Mouse (Mus musculus) CD4-positive, CD25-positive, alpha-beta regulatory T cell, adult 2 months (primary cell): ENCODE measurements around the gene Prss33.
A peak's percentile ranks its signal among the peaks of the same experiment; 100 is the strongest.

Experiments used
- DNase-seq: peaks from one replicate; pipeline ENCODE4 v3.0.0-alpha.2; 2012; ENCODE audit warnings: low read depth, low spot score

Prss33 gene

DNA sequence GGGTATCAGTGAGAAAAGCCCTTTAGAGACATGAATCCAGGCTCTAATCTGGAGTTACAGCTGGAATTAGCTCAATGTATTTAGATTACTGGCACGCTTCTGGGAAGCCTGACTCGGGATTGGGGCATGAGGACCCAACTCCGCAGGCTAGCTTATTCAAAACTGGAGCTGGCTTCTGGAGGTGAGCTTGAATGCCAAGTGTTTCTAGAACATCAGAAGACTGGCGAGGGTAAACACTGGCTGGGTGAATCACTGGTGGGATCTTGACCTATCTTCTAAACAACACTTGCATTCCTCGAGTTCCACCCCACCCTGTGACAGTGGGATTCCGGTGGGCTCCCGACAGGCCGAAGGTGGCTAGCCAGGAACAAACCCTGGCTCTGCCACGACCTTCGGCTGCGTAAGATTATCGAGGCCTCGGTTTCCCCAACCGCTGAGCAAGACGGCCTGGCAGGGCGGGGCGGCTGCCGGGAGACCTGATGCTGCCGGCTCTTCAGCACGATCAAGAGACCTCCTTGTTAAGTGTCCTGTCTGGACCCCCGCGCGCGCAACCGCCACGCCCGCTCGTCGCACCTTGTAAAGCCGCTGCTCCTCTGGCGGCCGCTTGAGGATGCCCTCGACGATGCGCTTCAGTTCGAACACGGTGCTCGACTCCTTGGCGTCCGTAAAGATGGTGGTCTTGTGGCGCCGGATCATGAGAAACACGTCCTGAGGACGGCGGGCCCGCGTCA is 7.4 kb downstream of the Prss33 start:
- peak; percentile 78 for DNase-seq

DNA sequence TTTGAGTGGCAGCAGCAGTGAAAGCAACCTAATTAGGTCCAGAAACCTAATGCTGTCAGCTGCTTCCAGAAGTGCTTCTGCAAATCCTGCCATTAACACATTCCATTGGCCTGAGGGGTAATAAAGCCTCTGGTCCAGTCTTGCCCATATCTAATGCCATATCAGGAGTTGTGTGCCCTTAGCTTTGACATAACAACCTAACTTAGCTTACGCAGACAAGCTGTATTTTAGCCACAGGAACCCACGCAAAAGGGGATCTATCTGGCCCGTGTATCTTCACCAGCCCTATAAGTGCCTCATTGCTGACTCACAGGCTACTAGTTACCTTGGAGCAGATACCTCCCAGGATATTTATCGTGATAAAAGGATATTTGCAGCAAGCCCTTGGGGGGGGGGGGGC is 10.3 kb downstream of the Prss33 start:
- DNase-seq = no peak

DNA sequence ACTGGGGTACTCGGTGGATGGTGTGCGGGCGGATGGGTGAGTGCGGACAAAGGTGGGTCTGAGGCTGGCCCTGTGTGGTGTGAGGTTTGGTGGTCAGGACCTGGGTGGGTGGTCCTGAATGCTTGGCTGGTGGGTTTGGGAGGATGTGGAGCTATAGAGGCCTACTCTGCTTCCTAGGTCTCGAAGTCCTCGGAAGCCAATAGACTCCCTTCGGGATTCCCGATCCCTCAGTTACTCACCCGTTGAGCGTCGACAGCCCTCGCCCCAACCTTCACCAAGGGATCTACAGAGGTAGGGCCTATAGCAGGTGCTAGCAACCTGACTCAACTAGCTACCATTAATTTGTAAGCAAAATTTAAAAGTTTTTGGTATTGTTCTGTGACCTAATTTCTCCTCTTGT is 12.2 kb downstream of the Prss33 start:
- no peak for DNase-seq

DNA sequence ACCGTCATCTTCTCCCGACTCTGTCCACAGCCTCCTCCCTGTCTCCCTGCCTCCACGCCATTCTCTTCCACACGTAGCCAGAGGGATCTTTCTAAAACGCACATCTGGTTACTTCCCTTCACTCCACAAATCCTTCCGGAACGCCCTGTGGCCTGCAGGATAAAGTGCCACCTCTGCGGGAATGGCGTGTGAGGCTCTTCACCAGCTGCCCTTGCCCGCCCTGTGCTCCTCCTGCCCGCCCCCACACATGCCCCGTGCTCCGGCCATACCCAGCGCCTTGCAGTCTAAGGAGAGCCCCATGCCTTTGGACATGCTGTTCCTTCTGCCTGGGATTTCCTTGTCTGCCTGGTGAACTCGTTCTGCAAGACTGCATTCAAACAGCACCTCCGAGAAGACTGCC is 12.8 kb downstream of the Prss33 start:
- DNase-seq = no peak

DNA sequence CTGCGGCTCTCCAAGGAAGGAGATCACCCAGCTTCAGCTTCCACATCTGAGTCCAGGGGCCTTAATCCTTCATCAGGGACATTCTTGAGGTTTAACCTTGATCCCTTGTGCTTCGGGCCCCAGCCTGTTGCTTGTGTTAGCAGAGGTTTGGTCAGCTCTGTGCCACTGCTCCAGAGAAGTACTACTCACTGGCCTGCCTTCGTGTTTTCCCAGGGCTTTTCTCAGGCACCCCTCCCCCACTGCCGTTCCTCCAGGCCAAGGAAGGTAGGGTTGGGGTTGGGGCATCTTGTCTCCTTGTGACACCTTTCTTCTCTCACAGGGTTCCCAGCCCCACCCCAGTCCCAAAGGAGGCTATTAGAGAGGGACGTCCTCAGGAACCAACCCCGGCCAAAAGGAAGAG is 13.8 kb downstream of the Prss33 start:
- no peak for DNase-seq

DNA sequence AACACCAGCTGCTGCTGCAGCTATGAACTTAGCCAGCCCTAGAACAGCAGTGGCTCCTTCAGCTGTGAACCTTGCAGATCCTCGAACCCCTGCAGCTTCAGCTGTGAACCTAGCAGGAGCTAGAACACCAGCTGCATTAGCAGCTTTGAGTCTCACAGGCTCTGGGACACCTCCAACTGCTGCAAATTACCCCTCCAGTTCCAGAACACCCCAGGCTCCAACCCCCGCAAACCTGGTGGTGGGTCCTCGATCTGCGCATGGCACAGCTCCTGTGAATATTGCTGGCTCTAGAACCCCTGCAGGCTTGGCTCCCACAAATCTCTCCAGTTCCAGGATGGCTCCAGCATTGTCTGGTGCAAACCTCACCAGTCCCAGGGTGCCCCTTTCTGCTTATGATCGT is 15.1 kb downstream of the Prss33 start:
- no peak for DNase-seq

DNA sequence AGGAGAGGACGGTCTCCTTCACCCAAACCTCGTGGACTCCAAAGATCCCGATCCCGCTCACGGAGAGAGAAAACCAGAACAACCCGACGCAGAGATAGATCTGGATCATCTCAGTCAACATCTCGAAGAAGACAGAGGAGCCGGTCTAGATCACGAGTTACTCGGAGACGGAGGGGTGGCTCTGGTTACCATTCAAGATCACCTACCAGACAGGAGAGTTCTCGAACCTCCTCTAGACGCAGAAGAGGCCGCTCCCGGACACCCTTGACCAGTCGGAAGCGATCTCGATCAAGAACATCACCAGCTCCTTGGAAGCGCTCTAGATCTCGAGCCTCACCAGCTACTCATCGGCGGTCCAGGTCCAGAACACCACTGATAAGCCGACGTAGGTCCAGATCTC is 16.6 kb downstream of the Prss33 start:
- DNase-seq = no peak

DNA sequence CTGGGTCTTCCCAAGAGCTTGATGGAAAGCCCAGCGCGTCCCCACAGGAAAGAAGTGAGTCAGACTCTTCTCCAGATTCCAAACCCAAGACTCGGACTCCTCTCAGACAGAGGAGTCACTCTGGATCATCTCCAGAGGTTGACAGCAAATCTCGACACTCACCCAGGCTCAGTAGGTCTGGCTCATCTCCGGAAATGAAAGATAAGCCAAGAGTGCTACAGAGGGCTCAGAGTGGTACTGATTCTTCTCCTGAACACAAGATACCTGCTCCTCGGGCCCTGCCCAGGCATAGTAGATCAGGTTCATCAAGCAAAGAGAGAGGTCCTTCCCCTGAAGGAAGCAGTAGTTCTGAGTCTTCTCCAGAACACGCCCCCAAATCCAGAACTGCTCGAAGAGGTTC is 17.3 kb downstream of the Prss33 start:
- no peak for DNase-seq

DNA sequence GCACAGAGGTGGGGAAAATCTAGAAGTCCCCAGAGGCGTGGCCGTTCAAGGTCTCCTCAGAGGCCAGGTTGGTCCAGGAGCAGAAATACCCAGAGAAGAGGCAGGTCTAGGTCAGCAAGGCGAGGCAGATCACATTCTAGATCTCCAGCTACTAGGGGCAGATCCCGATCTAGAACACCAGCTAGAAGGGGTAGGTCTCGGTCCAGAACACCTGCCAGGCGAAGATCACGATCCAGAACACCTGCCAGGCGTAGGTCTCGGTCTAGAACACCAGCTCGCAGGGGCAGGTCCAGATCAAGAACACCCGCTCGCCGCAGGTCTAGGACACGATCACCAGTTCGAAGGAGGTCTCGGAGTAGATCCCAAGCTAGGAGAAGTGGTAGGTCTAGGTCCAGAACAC is 20.2 kb downstream of the Prss33 start:
- no peak for DNase-seq

DNA sequence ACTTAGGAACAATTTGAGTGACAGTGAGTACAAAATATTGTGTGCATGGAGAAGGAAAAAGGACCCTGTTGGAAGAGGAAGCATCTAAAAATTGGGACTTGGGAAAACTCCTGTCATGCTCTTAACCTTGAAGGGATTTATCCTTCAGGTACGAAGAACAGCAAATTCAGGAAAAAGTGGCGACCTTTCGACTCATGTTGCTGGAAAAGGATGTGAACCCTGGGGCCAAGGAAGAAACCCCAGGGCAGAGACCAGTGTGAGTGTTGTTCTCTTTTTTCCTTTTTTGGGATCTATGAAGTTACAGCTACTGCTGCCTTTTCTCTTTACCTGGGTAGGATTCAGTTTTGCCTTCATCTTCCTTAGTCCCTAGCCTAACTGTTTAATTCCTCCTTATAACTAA is 27.9 kb downstream of the Prss33 start:
- no peak for DNase-seq

DNA sequence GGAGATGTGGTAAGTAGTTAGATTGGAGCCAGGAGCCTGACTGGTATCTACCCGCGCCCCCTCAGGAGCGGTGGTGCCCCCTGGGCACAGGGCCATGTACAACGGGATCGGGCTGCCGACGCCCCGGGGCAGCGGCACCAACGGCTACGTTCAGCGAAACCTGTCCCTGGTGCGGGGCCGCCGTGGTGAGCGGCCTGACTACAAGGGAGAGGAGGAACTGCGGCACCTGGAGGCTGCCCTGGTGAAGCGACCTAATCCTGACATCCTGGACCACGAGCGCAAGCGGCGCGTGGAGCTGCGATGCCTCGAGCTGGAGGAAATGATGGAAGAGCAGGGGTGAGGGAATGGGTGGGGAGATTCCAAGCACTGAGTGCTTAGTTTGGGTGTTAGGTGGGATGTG is 29.0 kb downstream of the Prss33 start:
- peak; percentile 62 for DNase-seq

DNA sequence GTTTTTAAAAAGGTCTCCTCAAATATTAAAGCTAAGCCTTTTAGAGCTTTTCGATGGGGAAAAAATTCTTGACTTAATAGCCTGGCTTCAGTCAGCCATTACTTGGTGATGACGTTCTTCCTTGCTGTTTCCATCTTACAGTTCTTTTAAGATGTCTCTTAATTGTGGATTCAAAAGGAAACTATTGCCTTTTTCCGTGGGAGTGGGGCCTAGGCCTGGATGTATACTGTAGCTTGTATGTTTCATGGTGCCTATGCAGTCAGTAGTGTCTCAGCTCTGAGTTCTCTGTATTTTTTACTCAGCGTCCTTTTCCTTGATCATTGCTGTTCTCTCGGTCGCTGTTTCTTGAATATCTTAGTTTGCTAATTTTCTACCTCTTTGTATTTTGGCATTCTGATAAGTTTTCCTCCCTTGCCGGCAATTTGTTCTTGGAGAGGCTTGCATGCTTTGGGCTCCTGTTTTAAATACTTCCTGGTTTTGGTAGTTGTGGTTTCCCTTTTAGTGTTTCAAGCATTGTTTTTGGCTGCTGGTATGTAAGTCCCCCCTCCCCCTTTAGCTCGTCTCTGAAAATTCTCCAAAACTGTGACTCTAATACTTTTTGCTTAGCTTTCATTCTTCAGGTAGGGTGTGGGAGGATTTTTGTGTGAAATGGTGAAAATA is 31.3 kb downstream of the Prss33 start:
- peak; percentile 64 for DNase-seq

DNA sequence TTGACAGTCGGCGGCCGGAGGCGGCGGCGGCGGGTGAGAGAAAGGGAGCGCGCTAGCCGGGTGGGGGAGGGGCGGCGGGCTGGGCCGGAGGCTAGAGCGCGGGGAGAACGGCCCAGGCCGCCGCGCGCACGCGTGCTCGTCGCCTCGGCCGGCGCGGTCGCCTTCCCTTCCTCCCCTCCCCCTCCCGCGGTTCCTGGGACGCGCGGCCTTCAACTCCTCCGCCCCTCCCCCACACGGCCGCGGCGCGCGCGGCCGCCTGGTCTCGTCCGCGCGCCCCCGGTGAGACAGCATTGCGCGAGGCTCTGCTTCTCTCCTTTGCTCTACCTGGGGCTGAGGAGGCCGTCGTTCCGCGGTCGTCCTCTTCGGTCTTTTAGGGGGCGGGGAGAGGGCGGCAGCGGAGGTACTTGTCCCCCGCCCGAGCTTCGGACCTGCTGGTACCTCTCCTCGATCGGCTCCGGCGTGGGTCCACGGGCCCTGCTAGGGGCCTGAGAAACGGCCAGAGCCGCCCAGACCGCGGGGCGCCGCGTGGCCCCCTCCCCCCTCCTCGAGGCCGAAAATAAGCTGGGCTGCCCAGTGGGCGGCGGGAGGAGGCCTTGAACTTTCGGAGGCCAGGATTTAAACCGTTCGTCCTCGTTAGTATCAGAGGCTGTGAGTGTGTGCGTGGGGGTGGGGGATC is 32.4 kb downstream of the Prss33 start:
- peak; percentile 88 for DNase-seq

DNA sequence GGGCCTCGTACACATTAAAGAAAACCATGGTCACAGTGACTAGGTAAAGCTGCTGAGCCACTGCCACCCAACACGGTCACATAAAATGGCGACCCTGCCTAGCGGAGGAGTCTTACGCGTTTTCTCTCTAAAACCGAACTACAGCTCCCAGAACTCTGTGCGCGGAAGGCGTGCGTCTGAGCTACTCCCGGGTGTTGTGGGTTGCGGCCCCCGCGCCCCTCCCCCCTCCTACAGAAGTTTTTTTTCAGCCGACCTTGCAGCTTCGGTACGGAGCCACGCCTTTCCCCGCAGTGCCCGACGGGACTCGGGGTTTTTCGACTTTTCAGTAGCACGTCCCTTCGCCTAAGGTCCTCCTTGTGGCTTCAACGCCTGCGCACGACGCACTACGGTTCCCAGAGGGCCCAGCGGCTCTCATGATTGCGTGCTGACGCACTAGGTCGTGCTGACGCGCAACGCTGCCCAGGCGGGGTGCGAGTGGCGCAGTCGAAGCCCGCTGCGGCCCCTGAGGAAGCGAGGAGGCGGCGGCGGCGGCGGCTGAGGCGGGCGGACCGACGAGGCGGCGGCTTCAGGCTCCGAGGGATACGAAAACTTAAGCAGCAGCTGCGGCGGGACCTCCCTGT is 33.0 kb downstream of the Prss33 start:
- peak; percentile 100 for DNase-seq

DNA sequence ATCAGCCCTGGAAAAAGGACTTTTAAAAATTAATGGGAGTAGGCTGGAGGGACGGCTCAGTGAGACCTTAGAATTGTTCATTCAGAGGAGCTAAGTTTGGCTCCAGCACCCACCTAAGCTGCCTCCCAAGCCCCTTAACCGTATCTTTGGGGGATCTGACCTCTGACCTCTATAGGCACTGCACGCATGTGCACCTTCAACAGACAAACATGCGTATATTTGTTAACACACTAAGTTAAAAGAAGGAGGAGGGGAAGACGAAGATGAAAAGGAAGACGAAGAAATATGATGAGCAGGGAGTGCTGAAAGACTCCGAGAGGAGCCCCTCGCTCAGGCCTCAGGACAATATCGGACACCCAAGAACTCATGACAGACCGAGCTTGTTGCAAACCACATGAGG is 34.2 kb downstream of the Prss33 start:
- no peak for DNase-seq

DNA sequence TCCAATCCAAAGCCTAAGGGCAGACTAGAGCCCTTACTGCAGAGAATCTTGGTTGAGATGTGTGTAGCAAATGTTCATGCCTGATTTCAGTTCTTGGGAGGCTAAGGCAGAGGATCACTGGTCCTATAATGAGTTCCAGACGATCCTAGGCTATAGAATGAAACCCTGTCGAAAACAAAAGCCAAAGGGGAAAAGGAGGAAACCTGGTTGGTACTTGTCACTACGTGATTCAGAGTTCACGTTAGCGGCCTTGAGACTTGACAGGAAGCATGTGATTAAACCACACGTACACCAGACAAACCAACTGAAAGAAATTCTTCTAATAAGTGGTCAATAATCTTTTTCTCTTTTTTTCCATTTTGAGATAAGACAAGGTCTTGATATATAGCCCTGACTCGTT is 38.5 kb downstream of the Prss33 start:
- DNase-seq = peak; percentile 61

DNA sequence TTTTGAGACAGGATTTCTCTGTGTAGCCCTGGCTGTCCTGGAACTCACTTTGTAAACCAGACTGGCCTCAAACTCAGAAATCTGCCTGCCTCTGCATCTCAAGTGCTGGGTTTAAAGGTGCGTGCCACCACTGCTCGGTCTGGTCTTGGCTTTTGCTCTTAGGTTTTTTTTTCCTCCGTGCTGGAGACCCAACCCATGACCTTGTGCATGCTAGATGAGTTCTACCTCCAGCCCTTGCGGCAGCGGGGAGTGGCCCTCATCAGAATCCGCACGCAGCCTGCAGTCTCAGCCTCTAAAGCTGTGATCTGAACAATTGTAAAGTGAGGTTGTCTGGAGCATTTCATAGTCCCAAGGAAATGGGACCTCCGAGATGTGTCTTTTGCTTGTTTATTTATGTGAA is 40.5 kb downstream of the Prss33 start:
- DNase-seq = no peak

DNA sequence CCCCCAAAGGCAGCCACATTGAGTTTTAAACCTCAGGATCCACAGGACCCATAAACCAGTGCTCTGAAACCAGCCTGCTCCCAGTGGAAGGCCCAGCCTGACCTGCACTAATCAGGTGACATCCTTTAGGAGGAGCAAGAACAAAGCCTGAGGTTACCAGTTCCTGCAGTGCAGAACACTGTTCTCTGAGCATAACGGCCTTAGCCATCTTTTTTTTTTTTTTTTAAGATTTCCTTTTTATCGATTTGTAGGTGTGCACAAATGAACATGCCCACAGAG is 44.8 kb downstream of the Prss33 start:
- DNase-seq = peak; percentile 46

DNA sequence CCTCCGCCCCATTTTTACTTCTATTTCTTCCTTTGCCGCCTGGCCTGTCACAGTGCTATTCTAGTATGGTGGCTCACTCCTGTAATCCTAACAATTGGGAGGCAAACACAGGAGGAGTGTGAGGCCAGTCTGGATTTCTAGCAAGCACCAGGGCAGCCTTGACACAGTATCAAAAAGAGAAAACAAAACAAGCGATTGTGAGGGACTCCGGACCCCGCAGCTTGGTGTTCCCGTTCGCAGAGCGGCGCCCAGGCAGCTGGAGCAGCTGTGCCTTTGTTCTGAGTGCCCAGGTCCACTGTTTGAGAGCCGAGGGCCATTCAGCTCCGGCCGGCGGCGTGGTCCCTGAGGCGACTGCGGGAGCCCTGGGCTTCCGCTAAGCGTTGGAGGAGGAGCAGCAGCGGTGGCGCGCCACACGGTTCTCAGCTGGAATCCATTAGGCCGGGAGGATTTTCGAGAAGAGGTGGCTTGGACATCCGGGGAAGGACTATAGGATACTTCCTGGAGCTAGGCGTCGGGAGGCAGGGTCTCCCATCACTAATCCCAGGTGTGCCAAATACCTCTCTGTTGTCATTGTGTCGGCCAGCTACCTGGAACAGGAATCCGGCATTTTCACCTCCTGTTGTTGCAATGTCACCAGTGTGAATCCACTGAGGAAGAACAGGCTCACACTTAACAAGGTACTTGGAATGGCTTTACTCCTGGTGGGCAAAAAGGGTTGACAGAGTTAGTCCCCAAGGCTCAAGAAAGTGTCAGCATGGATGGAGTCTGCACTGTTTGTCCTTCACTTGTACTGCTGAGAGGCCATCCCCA is 45.4 kb downstream of the Prss33 start, which contains the start of gene Srrm2:
TSS of gene Srrm2 (plus strand) at position 264 of the 810 bp plus-strand sequence.
- peak; percentile 64 for DNase-seq

DNA sequence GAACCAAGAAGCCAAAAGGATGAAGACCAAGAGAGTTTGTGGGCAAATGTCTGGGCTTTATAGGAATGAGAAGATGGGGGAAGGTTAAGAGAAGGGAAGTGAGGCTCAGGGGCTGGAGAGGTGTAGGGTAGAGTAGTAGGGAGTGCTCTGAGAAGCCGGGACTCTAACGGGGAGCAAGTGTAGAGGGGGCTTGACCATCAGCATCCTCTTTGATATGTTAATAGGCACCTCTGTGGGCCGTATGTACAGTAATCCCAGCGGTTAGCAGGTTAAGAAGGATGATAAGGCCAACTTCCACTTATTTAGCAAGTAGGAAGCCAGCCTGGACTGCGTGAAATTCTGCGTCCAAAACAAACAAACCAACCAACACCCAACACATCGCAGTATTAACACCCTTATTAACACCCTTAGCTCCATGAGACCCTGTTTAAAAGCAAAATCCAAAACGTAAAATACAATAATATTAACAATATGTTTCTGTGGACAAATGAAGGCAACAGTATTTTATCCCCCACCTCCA is 46.0 kb downstream of the Prss33 start:
- DNase-seq = no peak

DNA sequence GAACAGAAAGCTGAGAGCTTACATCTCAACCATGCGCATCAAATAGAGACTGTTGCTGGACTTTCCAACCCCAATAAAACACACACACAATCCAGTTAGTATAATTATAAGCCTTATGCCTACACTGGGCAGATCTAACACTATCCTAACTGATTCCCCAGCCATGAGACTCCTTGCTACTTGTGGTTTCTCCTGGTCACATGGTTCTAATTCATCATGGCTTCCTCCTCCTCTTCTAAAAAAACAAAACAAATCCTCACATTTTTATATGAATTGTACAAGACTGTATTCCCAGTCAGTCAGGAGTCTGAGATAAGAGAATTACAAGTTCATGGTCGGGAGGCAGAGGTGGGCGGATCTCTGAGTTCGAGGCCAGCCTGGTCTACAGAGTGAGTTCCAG is 46.9 kb downstream of the Prss33 start:
- DNase-seq = no peak

DNA sequence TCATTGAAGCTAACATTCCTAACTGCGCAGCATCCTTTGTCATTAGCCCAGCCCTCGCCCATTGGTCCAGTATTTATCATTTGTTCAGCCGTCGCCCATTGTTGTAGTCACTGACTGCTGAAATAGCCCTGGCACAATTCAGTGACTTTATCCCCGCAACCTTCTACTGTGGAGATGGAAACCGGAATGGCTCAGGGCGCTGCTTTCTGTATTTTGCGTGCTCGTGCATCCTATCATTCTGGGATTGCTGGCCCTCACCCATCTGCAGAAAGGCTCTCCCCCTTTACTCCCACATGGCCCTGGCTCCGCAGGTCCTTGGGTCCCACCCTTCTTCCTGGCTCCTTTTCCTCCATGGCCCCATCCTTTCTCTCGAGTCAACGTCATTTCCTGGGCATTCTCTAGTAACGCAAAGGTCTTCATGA is 49.3 kb downstream of the Prss33 start:
- no peak for DNase-seq
